Mouse (Mus musculus): ENCODE data around the gene Iqcf3. TPM values are rescaled to one million over a fixed set of nuclear protein-coding genes. Genes with fewer than 3 reads are reported as not detected.

The Iqcf3 gene
- total RNA-seq, 1 experiment from 2014 or later, result 6.7 TPM

DNA sequence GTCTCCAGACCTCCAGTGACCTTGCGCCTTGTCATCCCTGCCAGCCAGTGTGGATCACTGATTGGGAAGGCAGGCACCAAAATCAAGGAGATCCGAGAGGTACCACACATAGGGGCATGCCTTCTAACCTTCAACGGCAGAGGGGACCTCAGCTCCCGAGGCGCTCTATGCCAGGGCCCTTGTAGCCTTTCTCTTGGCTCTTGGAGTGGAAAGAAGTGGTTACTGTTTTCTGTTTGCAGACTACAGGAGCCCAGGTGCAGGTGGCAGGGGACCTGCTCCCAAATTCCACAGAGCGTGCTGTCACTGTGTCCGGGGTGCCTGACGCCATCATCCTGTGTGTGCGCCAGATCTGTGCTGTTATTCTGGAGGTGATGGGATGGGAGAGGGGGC lies 100.4 kb downstream of the Iqcf3 start:
- no peak for ATAC-seq (replicated peaks; ENCODE audit: insufficient number of reproducible peaks, low FRiP score, low TSS enrichment, poor library complexity, severe bottlenecking)

DNA sequence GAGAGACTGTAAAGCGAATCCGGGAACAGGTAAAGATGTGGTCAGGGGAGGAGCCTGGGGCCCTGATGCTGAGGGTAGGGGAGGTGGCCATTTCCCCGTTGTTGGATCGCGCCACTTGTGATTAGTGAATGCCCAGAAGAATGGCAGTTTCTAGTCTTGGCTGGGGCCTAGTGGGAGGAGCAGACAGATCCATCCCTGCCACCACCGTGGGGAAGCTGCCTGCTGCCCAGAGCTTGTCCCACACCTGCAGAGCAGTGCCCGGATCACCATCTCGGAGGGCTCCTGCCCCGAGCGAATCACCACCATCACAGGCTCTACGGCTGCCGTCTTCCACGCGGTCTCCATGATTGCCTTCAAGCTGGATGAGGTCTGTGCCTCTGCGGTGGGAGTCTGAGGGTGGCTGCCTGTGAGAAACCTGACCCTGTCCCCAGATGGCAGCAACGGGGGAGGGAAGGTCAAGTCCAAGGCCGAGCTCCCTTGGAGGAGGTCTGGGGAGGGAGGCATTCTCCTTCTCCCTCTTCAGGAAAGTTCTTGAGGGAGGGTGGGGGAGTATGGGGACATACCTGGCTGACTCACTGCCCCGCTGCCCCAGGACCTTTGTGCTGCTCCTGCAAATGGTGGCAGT lies 100.9 kb downstream of the Iqcf3 start:
- ATAC-seq (replicated peaks; ENCODE audit: insufficient number of reproducible peaks, low FRiP score, low TSS enrichment, poor library complexity, severe bottlenecking), result no peak

DNA sequence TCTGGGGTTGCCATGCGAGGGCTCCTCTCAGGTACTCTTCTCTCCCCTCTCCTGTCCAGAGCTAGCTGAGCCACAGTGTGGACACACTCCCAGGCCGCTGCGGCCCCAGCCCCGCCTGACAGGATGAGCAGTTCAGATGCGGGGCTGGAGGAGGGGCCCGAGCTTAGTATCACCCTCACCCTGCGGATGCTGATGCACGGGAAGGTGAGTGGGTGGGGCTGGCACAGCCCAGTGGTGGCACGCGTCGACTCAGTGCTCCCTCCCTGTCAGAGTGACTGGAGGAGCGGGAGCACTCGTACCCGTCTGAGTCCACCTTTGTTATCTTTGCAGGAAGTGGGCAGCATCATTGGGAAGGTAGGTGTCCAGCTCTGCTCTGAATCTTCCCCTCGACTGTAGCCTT lies 101.5 kb downstream of the Iqcf3 start:
- ATAC-seq (replicated peaks; ENCODE audit: insufficient number of reproducible peaks, low FRiP score, low TSS enrichment, poor library complexity, severe bottlenecking), result no peak

DNA sequence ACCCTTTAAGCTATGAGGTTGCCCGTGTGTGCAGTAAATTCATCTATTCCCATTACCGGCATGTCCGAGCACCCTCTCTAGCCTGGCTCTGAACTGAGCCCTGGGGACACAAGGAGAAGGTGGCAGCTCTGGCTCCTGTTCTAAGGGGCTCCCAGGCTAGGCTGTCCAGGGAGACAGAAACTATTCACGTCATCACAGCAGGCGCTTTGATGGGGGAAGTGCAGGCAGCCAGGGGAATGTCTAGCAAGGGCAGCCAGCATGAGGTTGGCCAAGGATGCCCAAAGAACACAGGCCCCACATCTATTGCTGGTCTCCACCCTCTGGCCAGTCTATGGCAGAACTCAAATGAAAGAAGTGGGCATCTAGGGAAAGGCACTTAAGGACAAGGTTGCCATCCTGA lies 103.5 kb downstream of the Iqcf3 start:
- ATAC-seq (replicated peaks; ENCODE audit: insufficient number of reproducible peaks, low FRiP score, low TSS enrichment, poor library complexity, severe bottlenecking), result no peak

DNA sequence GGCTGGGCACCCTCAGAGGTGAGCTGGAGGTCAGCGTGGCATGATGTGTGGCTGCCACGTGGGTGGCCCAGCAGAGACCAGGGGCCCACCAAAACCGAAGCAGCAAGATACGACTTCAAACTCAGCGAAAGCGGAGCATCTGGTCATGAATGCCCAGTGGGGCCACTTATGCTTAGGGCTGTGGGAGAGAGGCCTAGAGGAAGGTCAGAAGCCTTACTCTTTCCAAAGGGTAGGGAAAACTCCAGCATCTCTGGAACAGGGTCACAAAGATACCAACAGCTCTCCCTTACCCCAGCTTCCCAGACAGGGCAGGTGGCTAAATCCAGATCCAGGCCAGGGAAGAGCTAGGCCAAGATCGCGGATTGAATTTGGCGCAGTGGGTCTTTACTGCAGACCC lies 104.3 kb downstream of the Iqcf3 start:
- no peak for ATAC-seq (replicated peaks; ENCODE audit: insufficient number of reproducible peaks, low FRiP score, low TSS enrichment, poor library complexity, severe bottlenecking)

DNA sequence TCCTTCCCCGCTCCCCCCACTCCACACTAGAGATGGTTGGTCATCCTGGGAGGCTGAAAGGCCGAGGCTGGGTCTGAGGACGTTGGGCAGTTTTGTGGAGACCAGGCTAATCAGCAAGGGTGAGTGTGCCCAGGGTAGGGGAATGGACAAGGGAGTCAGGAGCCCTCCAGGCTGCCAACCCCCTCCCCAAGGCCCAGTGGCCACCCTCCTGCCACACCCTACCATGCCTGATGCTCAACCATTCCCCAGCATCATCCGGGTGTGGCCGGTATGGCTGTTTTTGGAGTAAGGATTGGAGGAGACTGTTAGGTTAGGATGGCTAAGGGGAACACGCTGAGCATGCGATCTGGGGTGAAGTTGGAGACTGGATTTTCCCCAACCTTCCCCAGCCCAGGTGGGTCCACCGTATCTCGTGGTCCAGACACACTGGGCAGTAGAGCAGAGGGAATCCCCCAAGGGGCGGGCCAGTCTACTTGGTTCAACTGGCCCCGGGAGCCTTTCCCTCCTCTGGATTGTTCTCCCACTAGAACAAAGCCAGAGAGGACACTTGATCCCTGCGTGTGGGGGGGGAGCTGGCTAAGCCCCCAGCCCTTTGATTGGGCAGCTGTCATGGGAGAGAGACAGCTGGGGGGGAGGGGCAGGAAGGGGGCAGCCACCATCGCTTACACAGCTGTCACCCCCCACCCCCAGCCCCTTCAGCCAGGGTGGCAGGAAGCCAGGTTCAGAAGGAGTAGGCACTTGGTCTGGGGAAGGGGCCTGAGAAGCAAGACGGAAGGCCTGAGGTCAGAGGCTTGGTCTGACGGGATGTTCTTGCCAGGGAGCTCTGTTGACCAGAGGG lies 104.9 kb downstream of the Iqcf3 start:
- ATAC-seq (replicated peaks; ENCODE audit: insufficient number of reproducible peaks, low FRiP score, low TSS enrichment, poor library complexity, severe bottlenecking), result no peak

DNA sequence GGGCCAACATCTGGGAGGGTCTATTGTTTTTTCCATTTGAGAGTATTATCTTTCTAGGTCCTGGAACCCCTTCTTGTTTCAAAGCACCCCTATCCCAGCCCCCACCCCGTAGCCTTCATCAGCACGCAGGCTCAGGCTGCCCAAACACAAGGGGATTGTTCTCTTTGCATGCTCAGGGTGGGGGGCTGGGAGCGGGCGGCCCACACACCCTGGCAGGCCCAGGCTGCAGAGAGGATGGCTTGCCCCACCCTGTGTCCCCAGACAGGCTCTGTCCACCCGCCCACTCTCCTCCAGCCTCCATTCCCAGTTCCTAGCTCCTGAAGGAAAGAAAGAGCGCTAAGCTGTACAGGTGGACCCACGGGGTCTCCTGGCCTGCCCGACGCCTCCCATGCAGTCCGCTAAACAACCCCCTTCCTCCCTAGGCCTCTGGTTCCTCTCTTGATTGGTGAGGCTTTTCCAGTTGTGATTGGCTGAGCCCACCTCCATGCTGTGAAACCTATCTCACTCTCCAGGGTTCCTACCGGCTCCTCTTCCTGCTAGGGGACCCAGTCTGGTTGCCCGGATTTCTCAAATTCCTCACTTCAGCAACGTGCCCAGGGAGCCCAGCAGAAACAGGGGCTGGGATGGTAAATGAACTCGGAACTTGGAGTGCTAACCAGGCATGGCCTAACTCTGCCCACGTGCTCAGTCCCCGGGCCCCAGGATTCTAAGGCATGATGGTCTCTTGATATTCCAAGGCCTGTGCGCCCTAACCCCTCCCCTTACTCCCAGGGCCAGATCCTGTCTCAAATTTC lies 106.3 kb downstream of the Iqcf3 start:
- ATAC-seq (replicated peaks; ENCODE audit: insufficient number of reproducible peaks, low FRiP score, low TSS enrichment, poor library complexity, severe bottlenecking), result no peak

DNA sequence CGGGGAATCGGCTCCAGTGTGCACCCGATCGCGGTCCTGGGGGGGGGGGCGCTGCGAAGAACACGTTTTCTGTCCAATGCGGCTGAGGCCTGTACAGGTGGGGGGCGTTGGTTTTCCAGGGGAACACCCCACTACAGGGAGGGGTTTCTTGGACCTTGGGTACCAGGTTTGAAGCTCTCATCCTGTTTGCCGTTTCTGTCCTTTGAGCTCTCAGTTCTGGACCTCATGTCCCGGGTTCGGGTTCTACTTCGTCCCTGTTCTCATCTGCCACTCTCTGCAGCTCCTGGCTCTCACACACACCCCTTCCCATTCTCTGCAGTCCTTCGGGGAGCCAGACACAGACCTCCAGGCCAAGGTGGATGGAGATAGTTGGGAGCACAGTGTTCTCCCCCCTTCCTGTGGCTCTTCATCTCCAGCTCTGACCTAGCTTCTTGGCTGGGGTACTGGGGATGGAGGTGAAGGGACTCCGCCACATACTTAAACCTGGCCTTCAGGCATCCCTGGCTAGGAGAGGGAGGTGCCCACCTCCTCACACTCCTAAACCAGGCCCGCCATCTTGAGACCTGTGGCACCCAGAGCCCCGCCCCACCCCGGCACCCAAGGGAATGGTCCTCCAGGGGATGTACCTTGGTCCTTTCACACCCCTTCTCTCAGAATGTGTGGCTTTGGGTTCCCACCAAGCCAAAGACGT lies 107.2 kb downstream of the Iqcf3 start:
- ATAC-seq (replicated peaks; ENCODE audit: insufficient number of reproducible peaks, low FRiP score, low TSS enrichment, poor library complexity, severe bottlenecking), result no peak

DNA sequence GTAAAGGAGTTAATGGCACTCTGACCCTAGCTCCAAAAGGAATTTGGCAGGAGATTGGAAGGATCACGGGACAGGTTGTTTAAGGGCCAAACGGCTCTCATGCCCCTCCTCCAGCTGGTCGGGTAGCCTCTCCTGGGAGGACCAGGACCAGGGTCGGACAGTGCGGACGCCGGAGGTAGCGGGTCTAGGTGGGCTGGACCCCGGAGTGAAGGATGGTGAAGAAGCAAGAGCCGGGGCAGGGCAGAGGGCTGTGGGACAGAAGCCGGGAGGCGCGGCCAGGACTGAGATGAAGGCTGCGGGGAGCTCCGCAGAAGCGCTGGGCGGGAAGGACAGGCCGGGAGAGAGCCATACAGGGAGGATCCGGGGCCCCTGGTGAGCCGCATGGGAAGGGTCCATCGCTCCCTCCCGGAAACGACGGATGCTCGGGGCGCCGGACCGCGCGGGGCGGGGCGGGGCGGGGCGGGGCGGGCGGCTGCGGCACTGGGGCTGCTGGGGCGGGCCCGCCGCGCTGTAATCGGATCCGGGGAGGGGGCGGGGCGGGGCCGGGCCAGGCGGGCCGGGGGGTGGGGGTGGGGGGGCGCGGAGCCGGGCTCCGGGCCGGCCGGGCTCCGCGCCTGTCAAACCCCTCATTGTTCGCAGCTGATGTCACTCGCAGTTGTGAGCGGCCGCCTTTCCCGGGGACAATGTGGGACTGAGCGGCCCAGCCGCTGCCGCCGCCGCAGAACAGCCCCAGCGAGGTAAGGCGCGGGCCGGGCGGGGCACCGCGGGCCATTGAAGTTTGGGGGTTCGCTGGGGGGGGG lies 108.0 kb downstream of the Iqcf3 start, which contains the start of gene Pcbp4:
Pcbp4 (plus strand) TSS at position 21 of the 800 bp plus-strand sequence.
- ATAC-seq (replicated peaks; ENCODE audit: insufficient number of reproducible peaks, low FRiP score, low TSS enrichment, poor library complexity, severe bottlenecking), result no peak

Other genes starting within 250 kb of the Iqcf3 start
- gene Dusp7, start 193.0 kb downstream of the Iqcf3 start, total RNA-seq (2017), result 8.7 to 21.2 TPM (median 12.2 TPM) in 3 replicates
- gene Rpl29, start 132.2 kb downstream of the Iqcf3 start, total RNA-seq (2017), result 521 to 617 TPM (median 563 TPM) in 3 replicates
- gene Acy1, start 123.3 kb downstream of the Iqcf3 start, total RNA-seq (2017), result 2.8 to 9.5 TPM (median 5.4 TPM) in 3 replicates
- gene Abhd14b, start 114.2 kb downstream of the Iqcf3 start, total RNA-seq (2017), result 2.7 to 3.3 TPM (median 3.2 TPM) in 3 replicates
- gene Abhd14a, start 114.0 kb downstream of the Iqcf3 start, total RNA-seq (2017), result 1.5 to 6.5 TPM in 2 of 3 replicates, not detected in the other
- gene Pcbp4, start 108.3 kb downstream of the Iqcf3 start, total RNA-seq (2017), result 1.2 to 9.7 TPM (median 2.7 TPM) in 3 replicates
- gene Gpr62, start 95.7 kb downstream of the Iqcf3 start, total RNA-seq (2017), result 0.48 TPM in 1 of 3 replicates, not detected in the others
- gene Rrp9, start 85.7 kb downstream of the Iqcf3 start, total RNA-seq (2017), result 27.1 to 41.0 TPM (median 35.1 TPM) in 3 replicates
- gene Parp3, start 84.7 kb downstream of the Iqcf3 start, total RNA-seq (2017), result 40.5 to 57.0 TPM (median 45.9 TPM) in 3 replicates
- not detected in 3 replicates for gene Iqcf1, start 61.7 kb downstream of the Iqcf3 start, total RNA-seq (2017)
- gene Iqcf5, start 47.1 kb downstream of the Iqcf3 start, total RNA-seq (2017), result not detected in 3 replicates
- not detected in 3 replicates for gene Iqcf4, start 9.4 kb upstream of the Iqcf3 start, total RNA-seq (2017)
- not detected in 3 replicates for gene Iqcf6, start 65.0 kb upstream of the Iqcf3 start, total RNA-seq (2017)
- not detected in 3 replicates for gene Grm2, start 94.5 kb upstream of the Iqcf3 start, total RNA-seq (2017)
- 17.0 to 22.9 TPM (median 19.3 TPM) in 3 replicates for gene Tex264, start 124.3 kb upstream of the Iqcf3 start, total RNA-seq (2017)
- gene Rad54l2, start 227.6 kb upstream of the Iqcf3 start, total RNA-seq (2017), result 10.3 to 29.7 TPM (median 14.5 TPM) in 3 replicates